Mouse (Mus musculus): Measurements from ENCODE around the gene Ccdc188.

Ccdc188 gene

DNA sequence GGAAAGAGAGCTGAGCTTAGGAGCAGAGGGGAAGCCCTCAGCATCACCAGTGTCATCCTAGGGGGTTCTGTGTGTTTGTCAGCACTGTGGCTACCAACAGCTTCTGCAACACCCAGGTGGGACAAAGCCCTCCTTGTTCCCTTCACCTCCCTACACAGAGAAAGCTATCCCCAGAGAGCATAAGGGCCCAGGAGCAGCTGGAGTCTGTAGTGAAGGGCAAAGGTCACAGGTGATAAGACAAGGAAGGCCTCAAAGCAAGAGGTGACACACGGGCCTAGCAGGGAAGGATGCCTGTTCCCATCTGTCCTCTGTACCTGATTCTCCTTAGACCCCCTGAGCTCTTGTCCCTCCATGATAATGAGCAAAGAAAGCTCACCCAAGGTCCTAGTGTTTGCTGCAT, 16.1 kb upstream of the Ccdc188 start:
- in situ Hi-C loops (cut with MboI, MseI), result no loop called here

DNA sequence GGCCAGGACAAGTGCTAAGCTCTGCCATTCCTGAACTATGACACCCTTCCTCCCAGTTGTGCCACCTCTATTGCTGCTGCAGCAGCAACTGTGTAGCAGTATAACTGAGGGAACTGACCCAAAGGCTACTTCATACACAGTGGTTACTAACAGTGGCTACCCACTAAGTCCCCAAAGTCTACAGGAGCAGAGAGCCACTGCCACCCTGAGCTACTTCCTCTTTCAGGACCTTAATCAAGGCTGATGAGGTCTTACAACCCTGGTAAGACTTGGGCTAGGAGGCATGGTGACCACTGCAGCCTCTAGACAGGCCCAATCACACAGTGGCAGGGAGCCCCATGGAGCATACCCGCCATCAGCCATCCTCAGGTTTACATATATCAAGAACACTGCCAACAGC, 15.6 kb upstream of the Ccdc188 start:
- in situ Hi-C loops (cut with MboI, MseI), result no loop called here

DNA sequence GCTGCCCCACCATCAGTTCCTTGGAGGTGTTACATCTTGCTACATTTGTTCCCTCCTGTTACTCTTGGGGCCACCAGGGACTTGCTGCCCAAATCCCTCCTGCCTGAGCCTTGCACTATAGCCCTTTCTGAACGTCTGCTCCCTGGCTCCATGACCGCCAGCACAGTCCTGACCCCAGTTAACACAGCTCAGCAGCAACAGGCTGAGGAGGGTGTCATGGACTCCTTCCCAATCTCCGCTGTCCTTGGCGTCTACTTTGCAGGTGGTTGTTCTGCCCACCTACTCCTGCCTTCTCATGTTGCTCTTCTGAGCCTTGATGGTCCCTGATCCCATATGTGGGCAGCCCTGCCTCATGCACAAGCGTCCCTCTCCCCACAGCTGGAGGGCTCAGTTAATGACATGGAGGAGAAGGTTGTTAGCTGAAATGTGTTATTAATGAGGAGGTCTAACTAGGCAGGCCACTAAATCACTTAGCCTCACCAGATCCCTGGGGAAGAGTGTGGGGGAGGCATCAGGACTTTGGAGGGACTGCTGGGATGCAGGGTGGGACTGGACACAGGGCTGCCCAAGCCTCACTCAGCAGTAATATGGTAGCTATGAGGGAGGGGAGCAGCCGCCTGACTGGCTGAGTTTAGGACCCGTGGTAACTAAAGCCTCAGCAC, 14.1 kb upstream of the Ccdc188 start:
- in situ Hi-C loops (cut with MboI, MseI), result no loop called here

DNA sequence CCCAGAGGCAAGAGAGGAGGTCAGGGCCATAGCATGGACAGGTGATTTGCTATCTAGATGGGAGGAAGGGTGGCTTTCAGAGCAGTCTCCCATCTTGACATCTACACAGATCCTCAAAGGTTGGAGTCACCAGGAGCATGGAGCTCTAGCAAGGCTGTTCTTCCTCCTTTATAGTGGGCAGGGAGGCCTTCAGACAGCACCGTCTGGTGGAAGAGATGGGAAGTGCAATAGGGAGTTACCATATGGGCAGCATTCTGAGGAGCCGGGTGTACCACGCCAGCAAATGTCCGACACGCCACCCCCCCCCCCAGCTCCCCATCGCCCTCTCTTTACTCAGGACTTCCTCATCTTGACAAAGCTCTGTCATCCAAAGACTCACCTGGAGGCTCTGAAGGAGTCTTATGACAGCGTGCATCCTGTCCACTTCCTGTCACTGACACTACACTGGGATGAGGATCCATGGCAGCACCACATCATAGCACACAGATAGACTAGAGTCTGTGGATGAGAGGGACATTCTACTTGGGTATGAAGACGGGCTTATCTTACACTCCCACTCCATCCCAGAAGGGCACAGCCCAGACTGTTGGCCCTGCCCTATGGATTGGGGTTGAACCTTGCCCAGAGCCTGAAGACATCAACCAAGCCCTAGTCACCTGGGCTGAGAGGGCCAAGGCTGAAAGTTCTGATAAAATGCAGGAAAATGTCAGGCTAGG, 6.8 kb upstream of the Ccdc188 start:
- in situ Hi-C loops (cut with MboI, MseI), result loop anchor here (5.0 kb wide), 2 partner anchors 39 to 94 kb away; no protein-coding TSS in a partner anchor

DNA sequence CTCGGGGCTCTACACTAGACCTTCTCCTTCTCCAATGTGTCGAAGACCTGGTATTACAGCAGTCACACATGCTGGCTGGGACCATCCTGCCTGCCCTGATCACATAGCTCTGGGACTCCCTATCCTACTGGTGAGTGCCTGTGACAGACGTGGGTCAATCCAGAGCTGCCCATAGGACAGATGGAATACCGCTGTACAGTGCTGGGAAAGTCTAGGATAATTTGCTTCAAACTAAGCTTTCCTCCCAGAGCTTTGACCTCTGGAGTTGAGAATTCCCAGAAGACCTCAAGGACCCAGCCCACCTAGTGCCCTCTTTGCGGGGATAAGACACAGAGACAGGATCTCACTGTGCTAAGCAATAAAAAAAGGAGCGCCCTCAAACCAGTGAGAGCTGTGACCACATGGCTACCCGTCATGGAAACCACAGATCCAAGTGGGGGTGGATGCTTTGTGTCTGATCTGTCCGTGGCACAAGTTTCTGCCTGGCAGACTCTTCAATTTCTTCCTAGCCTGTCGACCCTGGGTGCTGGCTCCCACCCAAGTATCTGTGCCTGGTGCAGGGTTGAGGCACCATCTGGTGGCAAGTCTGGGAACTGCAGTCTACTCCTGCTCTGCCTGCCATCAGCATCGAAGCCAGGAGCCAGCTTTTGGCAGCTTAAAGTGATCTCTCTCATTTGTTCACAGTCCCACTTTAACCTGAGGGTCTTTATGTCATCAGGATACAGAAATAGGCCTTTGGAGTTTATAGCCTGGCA, 6.1 kb upstream of the Ccdc188 start:
- in situ Hi-C loops (cut with MboI, MseI), result loop anchor here (5.0 kb wide), 2 partner anchors 39 to 94 kb away; no protein-coding TSS in a partner anchor

DNA sequence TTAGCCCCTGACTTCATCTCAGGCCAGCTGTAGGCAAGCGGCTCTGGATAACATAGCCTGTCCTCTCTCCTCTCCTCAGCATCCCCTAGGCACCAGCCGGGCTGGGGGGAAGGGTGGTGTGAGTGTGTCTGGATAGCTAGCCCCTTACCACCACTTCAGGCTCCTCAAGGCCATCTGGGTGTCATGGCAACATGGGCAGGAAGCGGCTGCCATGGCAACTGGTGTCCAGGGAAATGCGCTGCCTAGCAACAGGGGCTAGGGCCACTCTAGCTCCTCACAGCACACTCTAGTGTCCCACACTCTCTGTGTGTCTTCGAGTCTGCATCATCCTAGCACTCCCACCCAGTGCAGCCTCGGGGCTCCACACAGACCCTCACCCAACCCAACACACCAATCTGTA, 4.0 kb upstream of the Ccdc188 start:
- in situ Hi-C loops (cut with MboI, MseI), result loop anchor here (5.0 kb wide), 2 partner anchors 41 to 96 kb away; no protein-coding TSS in a partner anchor

DNA sequence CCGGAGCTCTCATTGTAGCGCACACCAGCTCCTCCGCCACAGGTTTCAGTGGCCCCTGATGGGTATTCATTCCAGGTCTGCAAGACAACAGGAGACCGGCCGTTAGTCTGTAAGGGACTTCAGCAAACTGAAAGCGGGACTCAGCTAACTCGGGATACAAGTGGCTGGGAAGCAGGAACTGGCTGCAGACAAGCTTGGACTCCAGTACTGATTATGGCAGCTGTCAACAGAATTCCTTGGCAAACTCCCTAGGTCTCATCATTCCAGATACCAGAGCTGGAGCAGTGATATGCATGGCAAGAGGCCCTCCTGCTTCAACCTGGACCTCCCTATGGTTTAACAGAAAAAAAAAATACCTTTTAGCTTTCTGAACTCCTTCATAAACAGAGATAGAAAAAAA, 2.8 kb upstream of the Ccdc188 start:
- in situ Hi-C loops (cut with MboI, MseI), result loop anchor here (5.0 kb wide), 2 partner anchors 43 to 98 kb away; no protein-coding TSS in a partner anchor

DNA sequence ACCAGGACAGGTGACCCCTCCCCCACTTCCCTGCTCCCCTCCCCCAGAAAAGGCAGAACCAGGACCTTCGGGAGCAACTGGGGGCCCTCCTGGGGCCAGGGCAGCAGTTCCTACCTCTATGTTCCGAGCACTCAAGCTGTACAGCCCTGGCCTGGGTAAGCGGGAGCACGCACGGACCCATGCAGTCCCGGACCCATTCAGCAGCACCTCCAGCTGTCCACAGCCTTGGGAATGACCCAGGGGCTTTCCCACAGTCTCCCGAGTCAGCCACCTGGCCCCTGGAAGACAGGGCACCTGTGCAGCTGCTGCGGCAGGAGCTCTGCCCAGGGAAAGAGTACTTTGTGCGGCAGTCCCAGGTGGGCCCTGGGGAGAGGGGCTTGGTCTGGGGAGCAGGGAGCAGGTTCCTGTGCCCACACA, 909 bp downstream of the Ccdc188 start:
- in situ Hi-C loops (cut with MboI, MseI), result no loop called here

DNA sequence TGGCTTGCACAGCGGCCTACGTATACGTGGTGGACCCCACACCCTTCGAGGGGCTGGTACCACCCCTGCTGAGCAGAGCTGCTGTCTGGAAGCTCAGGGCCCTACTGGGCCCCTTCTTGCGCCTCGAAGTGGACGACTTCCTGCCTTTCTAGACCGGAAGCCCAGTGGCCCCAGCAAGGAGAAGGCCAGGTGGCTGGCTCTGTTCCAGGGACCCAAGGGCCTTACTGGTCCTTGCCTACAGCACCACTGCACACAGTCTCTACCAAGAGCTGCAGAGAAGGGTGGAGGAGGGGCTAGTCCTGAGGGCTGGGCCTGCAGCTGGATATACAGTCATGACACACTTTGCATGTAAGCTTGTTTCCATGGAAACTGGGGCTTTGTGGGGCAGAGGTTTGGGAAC, 2.3 kb downstream of the Ccdc188 start:
- in situ Hi-C loops (cut with MboI, MseI), result no loop called here

DNA sequence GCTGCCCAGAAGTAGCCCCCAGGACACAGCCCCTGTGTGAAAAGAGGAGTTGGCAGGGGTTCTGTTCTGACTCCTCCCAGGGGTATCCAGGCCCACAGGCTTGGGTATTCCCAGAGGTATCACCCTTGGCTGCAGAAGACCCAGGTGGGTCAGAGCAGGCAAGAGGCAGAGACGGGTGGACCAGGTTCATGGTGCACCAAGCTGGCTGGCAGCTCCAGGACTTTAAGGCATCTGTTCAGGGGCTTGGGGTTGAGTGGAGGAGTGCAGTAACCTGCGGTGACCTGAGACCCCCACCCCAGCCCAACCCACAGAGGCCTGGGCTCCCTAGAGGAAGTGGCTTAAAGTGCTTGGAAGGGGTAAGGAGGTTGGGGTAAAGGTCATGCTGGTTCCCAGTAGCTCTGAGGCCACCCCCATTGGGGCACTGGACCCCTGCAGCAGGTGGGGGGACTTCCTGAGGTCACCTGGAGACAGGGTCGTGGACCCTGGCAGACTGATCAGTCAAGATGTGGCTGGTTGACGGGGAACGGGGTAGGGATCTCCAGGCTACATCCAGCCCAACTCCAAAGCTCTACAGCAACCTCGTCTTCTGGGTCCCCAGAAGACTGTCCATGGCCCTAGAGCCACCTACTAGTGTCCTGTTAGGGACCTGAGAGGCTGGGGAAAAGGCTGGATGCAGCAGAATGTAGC, 3.3 kb downstream of the Ccdc188 start:
- in situ Hi-C loops (cut with MboI, MseI), result no loop called here

DNA sequence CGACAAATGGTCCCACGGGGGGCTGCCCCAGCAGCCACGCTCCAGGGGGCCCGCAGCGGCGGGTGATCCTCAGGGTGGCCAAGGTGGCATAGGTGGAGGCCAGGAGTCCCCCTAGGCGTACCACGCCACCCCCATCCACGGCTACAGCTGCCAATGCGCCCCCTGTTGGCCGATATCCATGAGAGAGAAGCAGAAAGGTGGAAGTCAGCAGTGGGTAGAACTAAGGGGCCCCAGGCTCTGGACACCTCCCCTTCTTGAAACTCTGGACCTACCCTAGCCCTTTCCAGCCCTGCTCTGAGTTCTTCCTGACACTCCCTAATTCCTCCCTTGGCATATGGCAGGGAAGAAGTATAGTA, 3.8 kb downstream of the Ccdc188 start:
- in situ Hi-C loops (cut with MboI, MseI), result no loop called here

DNA sequence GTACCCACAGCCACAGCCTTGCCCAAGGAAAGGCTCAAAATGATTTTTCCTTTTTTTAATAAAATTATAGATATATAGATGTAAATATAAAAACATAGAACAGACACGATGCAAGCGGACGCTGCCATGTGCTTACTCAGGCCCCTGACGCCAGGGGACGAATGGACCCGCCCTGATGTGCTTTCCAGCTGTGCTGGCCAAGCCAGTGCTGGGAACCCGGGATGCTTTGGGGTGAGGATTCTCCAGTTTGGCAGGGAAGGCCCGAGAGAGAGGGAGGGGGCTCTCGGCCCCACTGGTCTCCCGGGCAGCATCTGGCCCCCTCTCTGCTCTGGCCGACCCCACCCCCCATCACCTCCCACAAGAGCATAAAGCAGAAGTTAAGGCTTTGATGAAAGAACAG, 4.5 kb downstream of the Ccdc188 start:
- in situ Hi-C loops (cut with MboI, MseI), result no loop called here

DNA sequence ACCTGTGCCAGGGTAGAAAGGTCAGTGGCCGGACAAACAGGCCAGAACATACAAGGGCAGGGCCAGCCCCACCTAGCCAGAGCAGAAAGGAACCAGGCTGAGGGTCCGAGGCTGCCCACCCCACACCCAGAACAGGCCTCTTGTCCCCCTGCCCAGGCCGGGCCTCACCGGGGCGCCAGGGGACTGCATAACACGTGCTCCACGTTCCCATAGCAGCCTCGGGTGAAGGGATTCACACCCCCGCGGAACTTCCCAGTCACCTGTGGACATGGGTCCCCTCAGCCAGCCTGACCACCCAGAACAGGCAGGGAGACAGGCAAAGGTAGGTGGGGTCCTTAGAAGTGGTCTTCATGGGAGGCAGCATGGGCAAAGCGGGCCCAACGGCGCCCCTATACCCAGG, 9.5 kb downstream of the Ccdc188 start:
- in situ Hi-C loops (cut with MboI, MseI), result no loop called here

DNA sequence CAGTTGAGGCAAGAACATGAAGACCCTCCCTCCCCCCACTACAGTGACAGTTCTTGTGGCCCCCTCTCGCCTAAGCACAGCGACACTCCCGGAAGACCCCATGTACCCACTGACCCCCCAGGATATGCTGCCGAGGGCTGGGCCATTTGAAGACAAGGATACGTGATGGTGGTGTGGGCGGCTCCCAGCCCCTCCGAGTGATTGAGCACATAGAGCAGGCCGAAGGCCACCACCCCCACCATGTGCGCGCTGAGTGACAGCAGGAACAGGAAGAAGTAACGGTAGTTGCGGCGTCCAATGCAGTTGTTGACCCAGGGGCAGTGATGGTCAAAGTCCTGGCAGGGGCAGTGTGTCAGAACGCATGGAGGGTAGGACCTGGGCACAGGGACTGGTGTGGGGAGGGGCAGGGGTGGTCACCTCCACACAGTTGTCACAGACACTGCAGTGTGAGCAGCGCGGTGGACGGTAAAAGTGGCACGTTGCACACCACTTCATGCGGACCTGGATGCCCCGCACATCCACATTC, 10.3 kb downstream of the Ccdc188 start:
- in situ Hi-C loops (cut with MboI, MseI), result no loop called here

DNA sequence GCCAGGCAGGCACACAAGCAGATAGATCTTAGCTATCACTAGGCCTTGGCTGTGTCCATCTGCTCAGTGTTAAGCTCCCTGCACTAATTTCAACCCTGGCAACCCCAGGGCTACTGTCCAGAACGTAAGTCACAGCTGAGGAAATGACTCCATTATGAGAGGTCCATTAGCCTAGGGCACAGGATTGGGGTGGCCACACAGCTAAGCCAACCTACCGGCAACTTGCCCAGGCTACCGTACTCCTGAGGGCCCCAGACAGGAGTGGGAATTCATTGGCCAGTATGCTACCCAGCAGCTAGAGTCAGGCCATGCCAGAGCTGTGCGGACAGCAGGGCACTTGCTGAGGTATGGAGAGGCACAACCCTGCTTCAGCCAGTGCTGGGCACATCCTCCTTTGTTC, 11.2 kb downstream of the Ccdc188 start:
- in situ Hi-C loops (cut with MboI, MseI), result no loop called here

DNA sequence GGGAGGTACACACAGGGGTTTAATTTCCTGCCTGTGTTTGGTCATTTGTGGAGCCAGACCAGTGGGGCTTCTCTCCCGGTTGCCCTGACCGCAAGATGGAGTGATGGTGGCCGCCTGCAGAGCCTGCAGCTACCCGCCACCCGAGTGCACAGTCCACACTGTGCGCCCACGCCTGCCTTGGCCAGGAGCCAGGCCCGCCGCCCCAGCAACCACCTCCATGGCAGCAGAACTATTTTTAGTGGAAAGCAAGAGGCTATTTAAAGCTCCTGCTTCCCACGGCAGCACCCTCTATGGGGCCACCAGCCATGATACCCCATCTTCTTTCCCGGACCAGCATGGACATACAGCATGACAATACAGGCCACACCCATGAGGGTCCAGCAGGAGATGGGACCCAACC, 11.9 kb downstream of the Ccdc188 start:
- in situ Hi-C loops (cut with MboI, MseI), result no loop called here

DNA sequence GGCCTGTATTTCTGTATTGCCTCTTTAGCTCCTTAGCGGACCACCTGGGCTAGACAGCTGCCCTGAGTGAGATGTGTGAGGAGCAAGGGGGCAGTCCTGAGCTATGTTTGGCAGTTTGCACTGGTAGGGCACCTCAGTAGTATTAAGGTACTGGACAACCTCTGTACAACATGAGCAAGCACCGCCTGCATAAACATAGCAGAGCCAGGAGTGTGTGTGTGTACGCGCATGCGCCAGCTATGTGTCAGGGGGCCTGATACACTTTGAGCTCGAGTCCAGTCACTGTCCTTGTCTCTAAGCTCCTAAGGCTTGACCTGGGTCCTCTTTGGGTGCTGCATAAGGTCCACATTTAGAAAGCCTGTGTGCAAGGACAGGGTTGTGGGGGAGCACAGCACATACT, 12.9 kb downstream of the Ccdc188 start:
- in situ Hi-C loops (cut with MboI, MseI), result no loop called here

DNA sequence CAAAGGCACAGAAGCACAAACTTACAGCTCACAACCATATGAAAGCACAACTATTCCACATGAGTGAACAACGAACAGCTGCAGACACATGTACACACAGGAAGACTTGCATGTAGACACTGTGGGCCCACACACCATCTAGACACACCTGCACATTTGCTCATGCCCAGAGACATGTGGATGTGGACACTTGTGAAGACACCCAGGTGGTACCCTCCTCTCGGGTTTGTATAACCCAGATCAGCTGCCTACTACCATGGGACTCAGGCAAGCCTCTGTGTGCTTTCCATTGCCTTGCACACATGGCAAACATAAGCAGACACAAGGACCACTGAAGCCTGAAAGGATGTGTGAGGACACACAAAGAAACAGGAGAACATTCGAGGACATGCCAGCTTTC, 13.4 kb downstream of the Ccdc188 start:
- in situ Hi-C loops (cut with MboI, MseI), result no loop called here

DNA sequence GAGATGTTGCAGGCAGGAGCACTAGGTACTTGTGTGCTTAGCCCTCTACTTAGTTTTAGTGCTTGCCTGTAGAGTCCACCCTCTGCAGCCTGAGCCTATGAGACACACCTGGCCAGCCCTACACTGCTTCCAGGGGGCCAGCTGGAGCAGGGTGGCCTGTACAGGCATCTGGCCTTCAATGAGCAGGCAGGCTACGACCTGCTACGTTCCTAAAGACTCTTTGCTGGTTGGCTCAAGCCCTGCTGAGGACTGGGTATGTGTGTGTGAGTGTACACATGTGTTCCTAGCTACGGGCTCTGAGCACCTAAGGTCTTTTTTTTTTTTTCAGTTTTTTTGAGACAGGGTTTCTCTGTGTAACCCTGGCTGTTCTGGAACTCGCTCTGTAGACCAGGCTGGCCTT, 13.8 kb downstream of the Ccdc188 start:
- in situ Hi-C loops (cut with MboI, MseI), result no loop called here

DNA sequence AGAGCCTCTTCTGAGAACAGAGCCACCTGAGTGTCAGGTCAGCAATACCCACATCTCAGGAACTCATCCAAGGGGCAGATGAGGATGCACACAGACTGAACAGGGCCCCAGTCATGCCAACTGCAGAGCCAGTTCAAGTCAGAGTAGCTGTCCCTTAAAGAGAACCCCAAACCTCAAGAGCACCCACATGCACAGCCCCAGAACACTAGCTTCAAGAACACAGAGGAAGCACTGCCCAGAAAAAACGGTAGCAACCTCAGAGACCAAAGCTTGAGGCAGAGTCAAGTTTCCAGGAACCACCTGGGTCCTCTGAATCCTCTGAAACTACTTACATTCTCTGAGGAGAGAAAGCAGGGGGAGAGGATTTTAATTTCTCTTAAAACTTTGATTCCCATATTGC, 15.8 kb downstream of the Ccdc188 start:
- in situ Hi-C loops (cut with MboI, MseI), result no loop called here

DNA sequence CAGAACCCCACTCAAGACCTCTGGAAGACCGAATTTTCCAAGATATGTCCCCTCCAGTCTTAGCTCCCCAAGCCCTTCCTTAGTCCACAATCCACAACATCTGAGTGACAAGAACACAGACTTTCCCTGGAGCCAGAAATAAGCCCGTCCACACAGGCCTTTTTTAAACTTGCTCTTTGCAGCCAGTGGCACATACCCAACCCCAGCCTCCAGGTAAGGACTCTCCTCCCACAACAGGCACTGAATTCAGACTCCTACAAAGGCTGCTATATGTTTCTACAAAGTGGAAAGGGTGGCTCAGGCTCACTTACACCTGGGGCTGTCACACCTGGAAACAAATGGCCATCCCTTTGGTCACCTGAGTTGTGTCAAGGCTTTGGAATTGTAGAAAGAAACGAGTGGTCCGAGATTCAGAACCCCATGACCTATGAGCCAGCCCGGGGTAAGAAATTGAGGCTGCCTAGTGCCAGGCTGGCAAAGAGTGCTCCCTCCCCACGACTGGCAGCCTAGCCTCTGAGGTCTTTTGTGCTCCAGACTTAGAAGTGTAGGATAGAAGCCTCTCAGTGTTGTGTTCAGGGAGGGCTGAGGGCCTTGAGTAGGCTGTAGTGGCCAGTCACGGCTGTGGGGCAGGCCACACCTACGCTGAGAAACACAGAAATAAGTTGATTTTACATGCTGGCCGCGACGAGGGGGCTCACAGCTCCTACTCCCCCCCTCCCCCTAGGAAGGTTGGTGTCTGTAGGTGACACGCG, 16.4 kb downstream of the Ccdc188 start:
- in situ Hi-C loops (cut with MboI, MseI), result no loop called here
